Mouse (Mus musculus): ENCODE results near the gene Luzp2. TPM values are rescaled to one million over a fixed set of nuclear protein-coding genes. Genes with fewer than 3 reads are reported as not detected.

Gene Luzp2
- polyA plus RNA-seq (2014; fragmentation: Nextera tagmentation; extraction: Ambion mirVana), result 60.2 and 64.3 TPM in 2 replicates

- Histone ChIP-seq H3K9me3 (ENCODE audit: control insufficient read depth, low read length) (no peaks in the 10 kb centered on the region), H3K27me3 (ENCODE audit: control insufficient read depth, insufficient read depth, low read length) (no peaks in the 10 kb centered on the region), H3K9ac (replicated peaks; ENCODE audit: low read length) (peak within 1 kb of the TSS; percentile 78), H3K36me3 (ENCODE audit: control insufficient read depth, insufficient read depth, low read length) (no peaks in the 10 kb centered on the region), H3K27ac (replicated peaks; ENCODE audit: low read depth, low read length) (peak within 1 kb of the TSS; percentile 81), H3K4me3 (replicated peaks; ENCODE audit: low read depth, low read length) (peak within 1 kb of the TSS; percentile 68), H3K4me2 (ENCODE audit: low read length) (peak within 1 kb of the TSS; percentile 70), H3K4me1 (ENCODE audit: control insufficient read depth, insufficient read depth, low read length) (peaks cover 4% of the 10 kb centered on the region; the same call in 1 of the 2 replicates)
- peak; percentile 78 for DNase-seq
- ATAC-seq (ENCODE audit: low FRiP score, low TSS enrichment), result peak; percentile 84
- under 1% methylated on average over 22 of the region's 22 CpGs for WGBS
Measured at GRCm38 (mm10) chr7:54835372-54835851, at the start of gene Luzp2. Luzp2 (plus strand) TSS chr7:54835498.

DNA sequence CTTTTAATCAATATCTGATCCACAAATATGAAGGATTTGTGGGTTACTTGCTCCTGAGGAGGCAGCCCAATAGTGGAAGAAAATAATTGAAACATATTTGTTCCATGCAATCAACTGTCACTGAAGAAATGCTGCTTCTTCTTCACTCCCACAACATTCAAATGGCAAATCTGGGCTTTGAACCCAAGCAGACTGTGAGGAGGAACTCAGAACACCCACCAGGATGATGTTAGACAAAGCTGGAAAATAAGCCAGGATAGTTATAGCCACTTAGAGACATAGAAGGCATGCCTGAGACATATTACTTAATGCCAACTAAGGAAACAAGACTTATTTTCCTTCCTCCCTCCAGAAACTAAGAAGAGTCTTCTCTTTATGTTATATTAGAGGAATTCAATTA, 47.8 kb upstream of the Luzp2 start:
- no peaks in the 10 kb centered on the region for H3K36me3 ChIP-seq (ENCODE audit: control insufficient read depth, insufficient read depth, low read length)
- no peaks in the 10 kb centered on the region for H3K27me3 ChIP-seq (ENCODE audit: control insufficient read depth, insufficient read depth, low read length)
- no peak overlapping the region for H3K4me2 ChIP-seq (ENCODE audit: low read length)
- no peaks in the 10 kb centered on the region for H3K9me3 ChIP-seq (ENCODE audit: control insufficient read depth, low read length)
- H3K4me1 ChIP-seq (ENCODE audit: control insufficient read depth, insufficient read depth, low read length), result no peaks in the 10 kb centered on the region
- H3K4me3 ChIP-seq (replicated peaks; ENCODE audit: low read depth, low read length), result no peak overlapping the region
- H3K9ac ChIP-seq (replicated peaks; ENCODE audit: low read length), result no peak overlapping the region
- H3K27ac ChIP-seq (replicated peaks; ENCODE audit: low read depth, low read length), result no peak overlapping the region
- DNase-seq, result no peak
- ATAC-seq (ENCODE audit: low FRiP score, low TSS enrichment), result no peak

- H3K27ac ChIP-seq (replicated peaks; ENCODE audit: low read depth, low read length), result no peak overlapping the region
- H3K9me3 ChIP-seq (ENCODE audit: control insufficient read depth, low read length), result no peaks in the 10 kb centered on the region
Measured at GRCm38 (mm10) chr7:54818606-54819005, 16.7 kb upstream of the Luzp2 start.

GRCm38 (mm10) chr7:54828751-54829150, 6.5 kb upstream of the Luzp2 start:
- H3K9ac ChIP-seq (replicated peaks; ENCODE audit: low read length), result no peak overlapping the region
- H3K27me3 ChIP-seq (ENCODE audit: control insufficient read depth, insufficient read depth, low read length), result no peaks in the 10 kb centered on the region
- H3K4me2 ChIP-seq (ENCODE audit: low read length), result no peak overlapping the region
- 87% methylated on average over 3 of the region's 3 CpGs for WGBS
- DNase-seq (no peak), ATAC-seq (ENCODE audit: low FRiP score, low TSS enrichment) (no peak)
- H3K27ac ChIP-seq (replicated peaks; ENCODE audit: low read depth, low read length), result no peak overlapping the region
- H3K4me1 ChIP-seq (ENCODE audit: control insufficient read depth, insufficient read depth, low read length), result no peaks in the 10 kb centered on the region
- no peaks in the 10 kb centered on the region for H3K9me3 ChIP-seq (ENCODE audit: control insufficient read depth, low read length)
- H3K36me3 ChIP-seq (ENCODE audit: control insufficient read depth, insufficient read depth, low read length), result no peaks in the 10 kb centered on the region
- no peak overlapping the region for H3K4me3 ChIP-seq (replicated peaks; ENCODE audit: low read depth, low read length)

More at GRCm38 (mm10) chr7:54818606-54819005, 16.7 kb upstream of the Luzp2 start:
- Histone ChIP-seq H3K9ac (replicated peaks; ENCODE audit: low read length) (no peak overlapping the region), H3K4me1 (ENCODE audit: control insufficient read depth, insufficient read depth, low read length) (no peaks in the 10 kb centered on the region), H3K36me3 (ENCODE audit: control insufficient read depth, insufficient read depth, low read length) (no peaks in the 10 kb centered on the region), H3K4me2 (ENCODE audit: low read length) (no peak overlapping the region), H3K4me3 (replicated peaks; ENCODE audit: low read depth, low read length) (no peak overlapping the region), H3K27me3 (ENCODE audit: control insufficient read depth, insufficient read depth, low read length) (no peaks in the 10 kb centered on the region)
- no peak for DNase-seq
- no peak for ATAC-seq (ENCODE audit: low FRiP score, low TSS enrichment)

DNA sequence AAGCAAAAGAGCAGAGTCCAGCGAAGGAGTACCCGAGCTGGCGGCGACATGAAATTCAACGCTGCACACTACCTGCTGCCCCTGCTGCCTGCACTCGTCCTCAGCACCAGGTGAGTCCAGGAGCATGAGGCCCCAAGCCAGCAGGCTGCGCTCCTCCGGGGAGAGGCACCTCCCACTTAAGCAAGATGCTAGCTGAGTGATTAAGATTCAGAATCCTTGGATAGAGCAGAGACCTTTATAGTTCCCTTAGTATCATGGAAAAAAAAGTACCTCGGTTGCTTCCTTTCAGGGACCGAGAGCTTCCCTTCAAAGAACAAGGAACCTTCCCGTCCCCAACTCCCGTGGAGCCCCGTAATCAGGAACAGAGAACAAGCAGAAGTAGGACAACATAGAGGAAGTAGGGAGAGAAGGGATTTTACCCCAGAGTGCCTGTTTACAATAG, 634 bp downstream of the Luzp2 start:
- Histone ChIP-seq H3K27me3 (ENCODE audit: control insufficient read depth, insufficient read depth, low read length) (no peaks in the 10 kb centered on the region), H3K27ac (replicated peaks; ENCODE audit: low read depth, low read length) (peak overlapping the region; percentile 81), H3K4me1 (ENCODE audit: control insufficient read depth, insufficient read depth, low read length) (peaks cover 4% of the 10 kb centered on the region; the same call in 1 of the 2 replicates), H3K4me2 (ENCODE audit: low read length) (peak overlapping the region; percentile 70), H3K4me3 (replicated peaks; ENCODE audit: low read depth, low read length) (peak overlapping the region; percentile 68), H3K36me3 (ENCODE audit: control insufficient read depth, insufficient read depth, low read length) (no peaks in the 10 kb centered on the region), H3K9ac (replicated peaks; ENCODE audit: low read length) (peak overlapping the region; percentile 78), H3K9me3 (ENCODE audit: control insufficient read depth, low read length) (no peaks in the 10 kb centered on the region)
- DNase-seq (peak; percentile 66), ATAC-seq (ENCODE audit: low FRiP score, low TSS enrichment) (peak; percentile 70)
- under 1% methylated on average over 13 of the region's 13 CpGs for WGBS

GRCm38 (mm10) chr7:54836437-54836836, 1.1 kb downstream of the Luzp2 start:
- Histone ChIP-seq H3K27me3 (ENCODE audit: control insufficient read depth, insufficient read depth, low read length) (no peaks in the 10 kb centered on the region), H3K4me2 (ENCODE audit: low read length) (peak overlapping the region; percentile 70), H3K4me1 (ENCODE audit: control insufficient read depth, insufficient read depth, low read length) (peaks cover 4% of the 10 kb centered on the region; the same call in 1 of the 2 replicates), H3K27ac (replicated peaks; ENCODE audit: low read depth, low read length) (peak overlapping the region; percentile 81), H3K9ac (replicated peaks; ENCODE audit: low read length) (peak overlapping the region; percentile 78), H3K36me3 (ENCODE audit: control insufficient read depth, insufficient read depth, low read length) (no peaks in the 10 kb centered on the region), H3K4me3 (replicated peaks; ENCODE audit: low read depth, low read length) (peak overlapping the region; percentile 68), H3K9me3 (ENCODE audit: control insufficient read depth, low read length) (no peaks in the 10 kb centered on the region)
- WGBS, result 34% methylated on average over 5 of the region's 5 CpGs
- ATAC-seq (ENCODE audit: low FRiP score, low TSS enrichment) (0 out of 2 replicates have a peak, but pooled peaks have one; percentile 38), DNase-seq (peak; percentile 48)

DNA sequence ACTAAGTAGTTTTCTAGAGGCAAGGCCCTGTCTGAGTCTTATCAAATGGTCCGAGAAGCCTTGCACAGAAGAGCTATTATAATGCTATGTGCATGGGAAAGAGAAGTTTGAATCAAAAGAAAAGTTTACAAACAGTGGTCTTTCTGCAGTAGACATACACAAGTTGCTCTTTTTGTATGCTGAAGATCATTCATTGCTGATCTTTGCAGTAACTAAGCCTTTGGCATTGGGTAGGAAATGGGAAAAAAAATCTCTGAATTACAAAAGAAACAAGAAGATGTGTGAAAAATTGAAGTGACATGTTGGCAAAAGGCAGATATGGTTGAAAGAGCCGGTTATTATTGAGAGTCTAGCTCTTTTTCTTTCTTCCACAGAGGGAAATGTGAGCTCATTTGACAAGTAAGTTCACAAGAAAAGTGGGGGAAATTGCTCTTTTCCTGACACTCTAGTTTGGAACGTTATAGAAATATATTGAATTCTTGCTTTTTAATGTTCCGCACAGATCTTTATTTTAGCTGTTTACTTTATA, 7.6 kb downstream of the Luzp2 start:
- ATAC-seq (ENCODE audit: low FRiP score, low TSS enrichment) (no peak), DNase-seq (peak; percentile 51)
- no peak overlapping the region for H3K4me2 ChIP-seq (ENCODE audit: low read length)
- 27% methylated on average over 4 of the region's 4 CpGs for WGBS
- no peak overlapping the region for H3K27ac ChIP-seq (replicated peaks; ENCODE audit: low read depth, low read length)
- H3K27me3 ChIP-seq (ENCODE audit: control insufficient read depth, insufficient read depth, low read length), result no peaks in the 10 kb centered on the region
- no peaks in the 10 kb centered on the region for H3K36me3 ChIP-seq (ENCODE audit: control insufficient read depth, insufficient read depth, low read length)
- no peaks in the 10 kb centered on the region for H3K4me1 ChIP-seq (ENCODE audit: control insufficient read depth, insufficient read depth, low read length)
- H3K9me3 ChIP-seq (ENCODE audit: control insufficient read depth, low read length), result no peaks in the 10 kb centered on the region
- no peak overlapping the region for H3K9ac ChIP-seq (replicated peaks; ENCODE audit: low read length)
- no peak overlapping the region for H3K4me3 ChIP-seq (replicated peaks; ENCODE audit: low read depth, low read length)

DNA sequence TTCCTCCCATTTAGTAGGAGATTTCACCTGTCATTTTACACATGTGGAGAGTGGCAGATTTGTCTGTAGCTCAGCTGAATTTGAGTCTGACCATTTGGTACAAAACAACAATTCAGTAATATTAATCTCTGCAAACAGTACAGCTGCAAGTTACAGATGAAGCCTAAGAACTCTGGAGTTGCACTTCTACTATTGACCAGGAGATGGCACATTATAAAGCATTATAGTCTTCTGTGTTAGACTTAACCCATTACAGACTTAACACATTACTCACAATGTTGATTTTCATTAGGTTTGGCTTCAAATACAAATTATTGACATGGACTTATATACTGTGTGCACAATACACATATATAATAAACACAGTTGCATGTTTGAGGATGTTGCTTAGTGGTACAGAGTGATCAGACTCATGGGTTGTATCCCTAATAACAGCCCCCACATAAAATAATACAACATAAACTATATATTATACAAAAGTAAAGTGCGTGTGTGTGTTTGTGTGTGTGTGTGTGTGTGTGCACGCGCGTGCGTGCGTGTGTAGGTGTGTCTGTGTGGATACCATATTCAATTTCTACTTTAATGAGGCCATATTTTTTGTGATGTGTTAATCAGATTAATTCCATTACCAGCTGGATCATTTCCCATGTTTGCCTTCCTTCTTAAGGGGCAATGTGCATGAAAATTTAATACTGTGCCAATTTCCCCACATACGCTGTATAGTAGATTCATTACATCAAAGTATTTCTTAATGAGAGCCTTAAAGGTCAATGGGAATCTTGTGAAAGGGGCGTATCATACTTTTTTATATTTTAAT, 10.8 kb downstream of the Luzp2 start:
- no peak overlapping the region for H3K27ac ChIP-seq (replicated peaks; ENCODE audit: low read depth, low read length)
- no peak overlapping the region for H3K9ac ChIP-seq (replicated peaks; ENCODE audit: low read length)
- H3K4me2 ChIP-seq (ENCODE audit: low read length), result no peak overlapping the region
- no peaks in the 10 kb centered on the region for H3K27me3 ChIP-seq (ENCODE audit: control insufficient read depth, insufficient read depth, low read length)
- H3K4me3 ChIP-seq (replicated peaks; ENCODE audit: low read depth, low read length), result no peak overlapping the region
- H3K36me3 ChIP-seq (ENCODE audit: control insufficient read depth, insufficient read depth, low read length), result no peaks in the 10 kb centered on the region
- WGBS, result 81% methylated on average over 8 of the region's 8 CpGs
- no peaks in the 10 kb centered on the region for H3K9me3 ChIP-seq (ENCODE audit: control insufficient read depth, low read length)
- ATAC-seq (ENCODE audit: low FRiP score, low TSS enrichment) (no peak), DNase-seq (peak; percentile 82)
- H3K4me1 ChIP-seq (ENCODE audit: control insufficient read depth, insufficient read depth, low read length), result no peaks in the 10 kb centered on the region

DNA sequence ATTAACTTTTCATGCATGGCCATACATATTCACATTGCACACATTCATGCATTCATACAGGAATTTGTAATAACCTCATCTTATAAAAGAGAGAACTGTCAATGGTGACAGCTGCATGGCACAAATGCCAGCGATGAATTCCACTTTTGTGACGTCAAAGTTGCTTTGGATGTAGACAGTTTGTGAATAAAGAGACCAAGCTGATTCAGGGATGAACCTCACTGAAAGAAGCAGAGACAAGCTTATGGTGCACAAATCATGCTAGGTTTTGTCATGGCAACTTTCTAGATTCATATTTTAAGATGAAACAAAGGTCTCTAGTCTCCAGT, 11.4 kb downstream of the Luzp2 start:
- ATAC-seq (ENCODE audit: low FRiP score, low TSS enrichment) (no peak), DNase-seq (no peak)
- no peaks in the 10 kb centered on the region for H3K9me3 ChIP-seq (ENCODE audit: control insufficient read depth, low read length)
- WGBS, result 61% methylated on average over 2 of the region's 2 CpGs
- H3K4me3 ChIP-seq (replicated peaks; ENCODE audit: low read depth, low read length), result no peak overlapping the region
- H3K4me2 ChIP-seq (ENCODE audit: low read length), result no peak overlapping the region
- no peaks in the 10 kb centered on the region for H3K36me3 ChIP-seq (ENCODE audit: control insufficient read depth, insufficient read depth, low read length)
- no peaks in the 10 kb centered on the region for H3K4me1 ChIP-seq (ENCODE audit: control insufficient read depth, insufficient read depth, low read length)
- H3K27me3 ChIP-seq (ENCODE audit: control insufficient read depth, insufficient read depth, low read length), result no peaks in the 10 kb centered on the region
- no peak overlapping the region for H3K9ac ChIP-seq (replicated peaks; ENCODE audit: low read length)
- H3K27ac ChIP-seq (replicated peaks; ENCODE audit: low read depth, low read length), result no peak overlapping the region
